Mouse (Mus musculus): ENCODE data around the gene Olfr15.
"Not testable (repeated sequence)": the region's sequence is repeated elsewhere in the genome, so short reads cannot be mapped to it uniquely, and the experiment has no call there.

Olfr15 gene

DNA sequence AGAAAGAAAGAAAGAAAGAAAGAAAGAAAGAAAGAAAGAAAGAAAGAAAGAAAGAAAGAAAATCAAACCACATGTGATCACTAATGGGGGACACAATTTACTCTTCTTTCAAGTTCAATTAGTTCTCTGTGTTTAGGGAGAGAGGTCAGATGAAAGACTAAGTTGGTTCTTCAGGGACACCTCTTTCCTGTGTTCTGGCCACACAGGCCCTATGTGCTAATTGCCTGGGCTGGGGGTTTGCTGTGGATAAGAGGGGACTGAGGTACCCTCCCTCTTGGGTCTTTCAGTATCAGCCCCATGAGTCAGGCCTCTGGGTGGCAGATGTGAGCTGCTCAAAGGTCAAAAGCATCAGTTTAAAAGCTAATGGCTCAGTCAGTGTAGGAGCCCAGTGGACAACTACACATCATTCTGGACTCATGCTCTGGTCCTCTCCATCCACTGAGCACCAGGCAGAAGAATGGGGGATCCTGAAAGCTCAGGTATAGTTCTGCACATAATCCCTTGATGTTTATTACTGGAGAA lies at the start of gene Olfr15:
Olfr15 (plus strand) TSS at position 291 of the 522 bp plus-strand sequence.
- no peak for DNase-seq (ENCODE audit: low spot score)

DNA sequence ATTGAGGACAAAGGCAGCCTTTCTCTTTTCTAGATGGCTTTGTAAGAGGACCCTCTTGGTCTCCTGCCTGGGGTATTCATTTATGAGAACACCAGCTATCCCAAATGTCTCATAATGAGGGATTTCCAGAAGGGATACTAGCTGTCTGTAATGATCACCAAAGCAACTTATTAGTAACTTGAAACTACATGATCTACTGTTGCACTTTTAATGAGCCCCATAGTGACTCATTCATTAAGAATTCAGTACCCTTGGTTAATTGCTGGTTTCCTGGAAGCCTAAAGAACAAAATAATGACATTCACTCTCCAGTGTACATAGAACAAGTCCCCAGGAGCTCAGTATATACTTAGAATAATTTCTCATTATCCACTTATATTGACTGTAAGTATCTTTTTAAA lies 49.4 kb upstream of the Olfr15 start:
- no peak for DNase-seq (ENCODE audit: low spot score)

DNA sequence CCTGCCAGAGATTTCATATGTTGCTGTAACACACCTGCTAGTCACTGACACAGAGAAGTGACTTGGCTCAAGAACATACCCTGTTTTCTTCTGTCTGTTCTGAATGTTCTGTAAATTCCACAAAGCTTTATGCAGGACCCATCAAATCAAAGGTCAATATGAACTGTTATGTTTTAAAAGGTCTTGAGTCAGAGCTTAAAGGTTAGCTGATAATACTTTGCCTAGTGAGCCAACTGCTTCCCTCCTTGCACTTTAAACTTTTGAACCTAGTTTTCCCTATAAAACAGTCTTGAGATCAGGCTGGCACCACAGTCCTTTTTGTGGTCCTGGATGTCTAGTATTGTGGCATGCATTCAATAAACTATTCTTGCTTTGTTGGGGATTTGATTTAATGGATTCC lies 42.3 kb upstream of the Olfr15 start:
- DNase-seq (ENCODE audit: low spot score): no peak

DNA sequence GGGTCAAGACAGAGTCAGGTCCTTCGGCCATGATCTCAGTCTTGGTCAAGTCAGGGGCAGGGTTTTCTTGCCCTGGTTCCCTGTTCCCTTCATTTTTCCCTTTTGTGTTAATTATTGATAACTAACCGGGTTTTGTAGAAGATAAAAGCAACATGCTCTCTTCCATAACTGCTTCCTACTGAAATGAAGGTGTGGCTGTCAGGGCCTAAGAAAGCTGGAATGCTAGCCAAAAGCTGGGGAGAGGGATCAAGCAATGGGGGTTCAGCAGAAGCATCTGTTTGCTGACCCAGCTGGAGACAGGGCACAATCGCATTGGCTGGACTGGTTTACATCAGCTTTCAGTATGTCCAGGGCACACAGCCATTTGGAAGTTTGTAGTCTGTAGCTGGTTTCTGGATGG lies 22.5 kb upstream of the Olfr15 start:
- DNase-seq (ENCODE audit: low spot score): no peak

DNA sequence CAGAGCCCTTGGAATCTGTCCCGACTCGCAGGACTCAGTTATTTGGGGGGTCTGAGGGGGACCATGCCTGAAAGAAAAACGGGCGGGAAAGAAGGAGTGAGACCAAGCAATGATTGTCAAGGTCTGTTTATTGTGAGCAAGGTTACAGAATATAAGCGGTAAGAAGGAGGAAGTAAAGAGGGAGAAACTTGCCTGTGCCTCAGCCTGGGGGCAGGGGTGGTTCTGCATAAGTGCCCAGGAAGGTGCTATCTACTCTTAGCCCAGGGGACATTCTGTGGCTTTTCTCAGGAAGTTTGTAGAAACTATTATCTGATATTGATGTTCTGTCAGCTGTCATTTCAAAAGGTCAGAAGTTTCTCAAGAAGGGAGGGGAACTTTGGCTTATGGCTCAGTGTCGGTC lies 16.0 kb upstream of the Olfr15 start:
- not testable (repeated sequence) for DNase-seq (ENCODE audit: low spot score)

DNA sequence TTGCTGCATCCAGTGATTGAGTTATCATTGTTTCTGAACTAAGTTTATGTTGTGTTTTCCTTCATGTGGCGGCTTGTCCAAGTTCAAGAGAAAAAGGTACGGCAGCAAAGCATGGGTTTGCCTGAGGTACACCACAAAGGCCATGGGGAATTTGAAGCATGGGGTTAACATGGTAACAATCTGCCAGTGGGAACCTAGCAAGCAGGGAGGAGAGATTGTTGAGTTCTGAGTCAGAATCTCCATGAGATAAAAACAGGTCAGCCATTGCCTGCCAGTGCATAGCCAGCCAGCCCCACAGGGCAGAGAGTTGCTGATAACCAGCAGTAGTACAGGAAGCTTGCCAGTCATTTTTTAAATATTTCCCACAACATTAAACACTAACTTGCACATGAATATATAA lies 10.5 kb upstream of the Olfr15 start:
- DNase-seq (ENCODE audit: low spot score): no peak

DNA sequence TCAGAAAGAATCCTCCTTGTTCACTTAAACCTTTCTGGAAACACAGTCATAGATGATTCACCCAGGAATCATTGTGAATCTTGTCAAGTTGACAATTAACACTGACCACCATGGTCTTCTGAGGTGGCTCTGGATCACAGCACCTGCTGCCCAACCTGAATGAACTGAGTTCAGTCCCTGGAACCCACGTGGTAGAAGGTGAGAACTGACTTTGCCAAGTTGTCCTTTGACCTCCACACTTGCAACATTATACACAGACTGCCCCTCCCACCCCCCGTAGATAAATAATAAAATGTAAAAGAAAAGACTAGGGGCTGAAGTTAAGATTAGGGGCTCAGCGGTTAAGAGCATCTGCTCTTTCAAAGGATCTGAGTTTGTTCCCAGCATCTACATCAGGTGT lies 2.7 kb upstream of the Olfr15 start:
- DNase-seq (ENCODE audit: low spot score): no peak

DNA sequence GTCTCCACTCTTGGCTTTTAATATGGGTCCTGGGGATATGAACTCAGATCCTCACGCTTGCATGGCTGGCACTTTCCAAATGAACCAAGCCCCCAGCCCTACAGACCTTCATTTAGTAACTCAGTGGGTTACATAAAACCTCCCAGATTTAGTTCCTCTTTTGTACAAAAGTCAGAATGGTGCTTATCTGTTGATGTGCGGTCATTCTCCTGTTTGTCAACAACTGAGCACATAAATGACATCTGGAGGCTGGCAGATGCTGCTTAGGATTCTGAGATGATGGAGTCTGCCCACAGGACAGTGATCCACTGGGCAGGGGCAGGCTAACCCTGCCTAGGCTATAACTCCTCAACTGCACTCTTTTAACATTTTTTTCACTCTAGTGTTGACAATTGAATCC lies 951 bp upstream of the Olfr15 start:
- no peak for DNase-seq (ENCODE audit: low spot score)

DNA sequence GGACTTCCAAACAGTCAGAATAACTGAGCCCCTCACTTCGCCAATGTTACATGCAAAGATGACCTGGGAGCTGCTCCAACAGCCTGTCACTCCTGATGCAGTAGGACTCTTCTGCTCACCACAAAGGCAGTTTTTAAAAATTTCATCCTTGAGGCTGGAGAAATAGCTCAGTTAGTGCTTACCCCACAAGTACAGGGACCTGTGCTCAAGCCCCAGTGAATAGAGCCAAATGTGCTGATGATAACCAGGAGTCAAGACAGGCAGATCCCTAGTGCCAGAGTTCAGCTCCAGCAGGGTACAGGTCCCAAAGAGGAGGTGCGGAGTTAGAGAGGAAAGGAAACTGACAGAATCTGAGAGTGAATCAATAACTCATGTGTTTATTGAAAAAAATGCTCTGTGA lies 4.8 kb downstream of the Olfr15 start:
- no peak for DNase-seq (ENCODE audit: low spot score)

DNA sequence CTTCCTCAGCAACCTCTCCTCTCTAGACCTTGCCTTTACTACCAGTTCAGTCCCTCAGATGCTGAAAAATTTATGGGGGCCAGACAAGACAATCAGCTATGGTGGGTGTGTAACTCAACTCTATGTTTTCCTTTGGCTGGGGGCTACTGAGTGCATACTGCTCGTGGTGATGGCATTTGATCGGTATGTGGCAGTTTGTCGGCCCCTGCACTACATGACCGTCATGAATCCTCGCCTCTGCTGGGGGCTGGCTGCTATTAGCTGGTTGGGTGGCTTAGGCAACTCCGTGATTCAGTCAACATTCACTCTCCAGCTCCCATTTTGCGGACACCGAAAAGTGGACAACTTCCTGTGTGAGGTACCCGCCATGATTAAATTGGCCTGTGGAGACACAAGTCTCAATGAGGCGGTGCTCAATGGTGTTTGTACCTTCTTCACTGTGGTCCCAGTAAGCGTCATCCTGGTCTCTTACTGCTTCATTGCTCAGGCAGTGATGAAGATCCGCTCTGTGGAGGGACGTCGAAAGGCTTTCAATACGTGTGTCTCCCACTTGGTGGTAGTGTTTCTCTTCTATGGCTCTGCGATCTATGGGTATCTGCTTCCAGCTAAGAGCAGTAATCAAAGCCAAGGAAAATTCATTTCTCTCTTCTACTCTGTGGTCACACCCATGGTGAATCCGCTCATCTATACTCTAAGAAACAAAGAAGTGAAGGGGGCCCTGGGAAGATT lies 8.6 kb downstream of the Olfr15 start:
- no peak for DNase-seq (ENCODE audit: low spot score)

DNA sequence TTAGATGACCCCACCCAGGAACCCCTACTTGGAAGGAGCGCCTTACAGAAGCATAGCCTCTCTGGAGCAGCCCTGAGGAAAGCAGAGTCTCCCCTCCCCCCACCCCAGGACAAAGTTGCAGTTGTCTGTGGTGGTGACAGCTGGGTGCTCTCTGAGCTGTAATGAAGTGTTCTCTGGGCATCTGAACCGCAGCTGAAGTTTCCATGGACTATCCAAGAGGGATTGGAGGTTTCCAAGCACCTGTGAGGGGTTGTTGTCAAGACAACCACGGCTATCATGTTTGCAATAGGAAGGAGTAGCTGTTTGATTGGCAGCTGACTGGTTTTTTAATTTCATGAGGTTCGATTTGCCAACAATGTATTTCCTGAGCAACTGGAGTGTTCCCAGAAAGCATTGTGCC lies 12.3 kb downstream of the Olfr15 start:
- DNase-seq (ENCODE audit: low spot score): no peak

DNA sequence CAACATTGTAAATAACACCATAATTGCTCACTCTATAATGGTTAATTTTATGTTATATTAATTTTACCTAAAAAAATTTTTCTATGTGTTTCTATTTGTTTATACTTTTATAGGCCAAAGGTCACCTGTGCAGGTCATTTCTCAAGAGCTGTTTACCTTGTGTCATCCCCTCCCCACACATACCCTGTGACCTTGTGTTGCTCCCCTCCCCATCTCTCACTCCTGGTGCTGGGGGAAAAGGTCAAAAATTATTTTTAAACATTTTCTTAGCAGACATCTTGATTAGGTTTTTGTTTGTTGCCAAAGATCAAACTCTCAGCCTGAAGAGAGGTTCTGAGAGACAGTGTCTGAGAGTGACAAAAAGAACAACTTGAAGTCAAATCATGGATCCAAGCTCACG lies 13.1 kb downstream of the Olfr15 start:
- DNase-seq (ENCODE audit: low spot score): no peak

DNA sequence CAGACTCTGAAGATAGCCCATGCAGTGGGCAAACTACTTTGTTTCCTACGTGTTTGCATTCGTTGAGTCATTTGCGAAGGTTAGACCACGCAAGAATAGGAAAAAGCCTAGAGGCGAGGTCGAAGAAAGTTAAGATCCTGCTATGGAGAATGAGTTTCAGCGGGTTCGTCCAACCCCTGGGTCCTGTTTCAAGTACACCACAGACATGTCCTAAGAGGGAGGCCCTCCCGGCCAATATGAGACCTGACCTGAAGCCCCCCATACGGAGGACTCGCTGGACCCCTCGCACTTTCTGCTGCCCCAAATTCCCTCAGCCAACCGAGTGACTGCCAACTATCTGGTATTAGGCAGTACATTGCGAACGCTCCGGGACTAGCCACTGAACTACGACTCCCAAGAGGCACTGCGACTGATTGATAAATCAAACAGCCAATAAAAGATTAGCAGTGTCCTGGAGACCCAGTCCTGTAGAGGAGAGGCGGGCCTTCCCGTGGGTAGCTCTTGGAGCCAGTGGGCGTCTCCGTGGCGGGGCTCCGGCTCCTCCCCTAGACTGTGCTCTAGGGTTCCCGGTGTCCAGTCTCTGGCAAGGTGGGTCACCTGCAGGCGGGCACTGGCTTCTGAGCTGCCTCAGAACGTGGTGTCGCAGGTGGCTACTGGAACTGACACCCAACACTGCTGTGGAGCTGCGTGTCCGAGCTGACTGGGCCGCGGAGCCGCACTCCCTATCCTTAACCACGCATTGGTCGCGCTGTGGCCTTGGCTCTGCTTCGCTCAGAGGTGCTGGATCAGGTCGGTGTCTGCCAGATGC lies 16.2 kb downstream of the Olfr15 start, which contains the start of gene Zfp174:
Zfp174 (plus strand) TSS at position 558 of the 808 bp plus-strand sequence.
- peak; percentile 56 for DNase-seq (ENCODE audit: low spot score)

DNA sequence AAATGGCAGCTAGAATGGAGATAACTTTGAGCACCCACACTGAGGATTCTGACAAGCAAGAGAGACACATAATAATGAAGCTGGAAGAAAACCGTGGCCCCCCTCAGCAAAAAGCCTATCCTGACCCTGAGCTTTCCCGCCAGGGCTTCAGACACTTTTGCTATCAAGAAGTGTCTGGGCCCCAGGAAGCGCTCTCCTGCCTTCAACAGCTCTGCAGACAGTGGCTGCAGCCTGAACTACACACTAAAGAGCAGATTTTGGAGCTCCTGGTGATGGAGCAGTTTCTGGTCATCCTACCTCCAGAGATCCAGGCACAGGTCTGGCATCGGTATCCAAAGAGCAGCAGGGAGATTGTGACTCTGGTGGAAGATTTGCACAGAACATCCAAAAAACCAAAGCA lies 17.2 kb downstream of the Olfr15 start:
- DNase-seq (ENCODE audit: low spot score): no peak

DNA sequence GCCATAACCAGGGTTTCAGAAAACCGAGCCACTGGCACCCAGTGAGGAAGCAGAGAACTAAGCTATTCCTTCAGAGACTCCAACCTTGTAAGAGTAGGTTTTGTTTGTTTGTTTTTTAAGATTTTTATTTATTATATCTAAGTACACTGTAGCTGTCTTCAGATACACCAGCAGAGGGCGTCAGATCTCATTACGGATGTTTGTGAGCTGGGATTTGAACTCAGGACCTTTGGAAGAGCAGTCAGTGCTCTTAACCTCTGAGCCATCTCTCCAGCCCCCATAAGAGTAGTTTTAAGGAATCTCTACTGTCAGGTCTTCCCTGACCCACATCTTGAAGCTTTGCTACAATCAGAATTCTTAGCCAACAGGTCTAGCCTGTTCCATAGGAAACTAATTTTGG lies 17.7 kb downstream of the Olfr15 start:
- no peak for DNase-seq (ENCODE audit: low spot score)

DNA sequence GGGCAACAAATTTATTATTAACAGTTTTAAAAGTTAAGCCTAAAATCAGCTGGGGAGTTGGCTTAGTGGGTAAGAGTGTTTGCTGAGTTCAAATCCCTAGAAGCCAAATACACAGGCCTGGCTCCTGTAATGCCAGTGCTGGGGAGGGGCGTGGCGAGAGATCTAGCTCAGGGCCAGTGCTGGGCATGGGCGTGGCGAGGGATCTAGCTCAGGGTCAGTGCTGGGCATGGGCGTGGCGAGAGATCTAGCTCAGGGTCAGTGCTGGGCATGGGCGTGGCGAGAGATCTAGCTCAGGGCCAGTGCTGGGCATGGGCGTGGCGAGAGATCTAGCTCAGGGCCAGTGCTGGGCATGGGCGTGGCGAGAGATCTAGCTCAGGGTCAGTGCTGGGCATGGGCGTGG lies 20.6 kb downstream of the Olfr15 start:
- not testable (repeated sequence) for DNase-seq (ENCODE audit: low spot score)

DNA sequence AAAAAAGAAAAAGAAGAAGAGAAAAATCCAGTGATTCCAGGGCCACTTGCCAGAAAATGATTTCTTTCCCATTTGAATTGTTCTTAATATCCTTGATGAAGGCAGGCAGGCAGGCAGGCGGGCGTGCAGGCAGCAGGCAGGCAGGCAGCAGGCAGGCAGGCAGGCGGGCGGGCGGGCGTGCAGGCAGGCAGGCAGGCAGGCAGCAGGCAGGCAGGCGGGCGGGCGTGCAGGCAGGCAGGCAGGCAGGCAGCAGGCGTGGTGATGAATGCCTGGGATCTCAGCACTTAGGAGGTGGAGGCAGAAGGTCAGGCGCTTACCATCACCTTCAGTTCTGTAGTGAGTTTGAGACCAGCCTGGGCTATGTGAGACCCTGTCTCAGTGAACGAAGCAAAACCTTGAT lies 21.9 kb downstream of the Olfr15 start:
- DNase-seq (ENCODE audit: low spot score): no peak

DNA sequence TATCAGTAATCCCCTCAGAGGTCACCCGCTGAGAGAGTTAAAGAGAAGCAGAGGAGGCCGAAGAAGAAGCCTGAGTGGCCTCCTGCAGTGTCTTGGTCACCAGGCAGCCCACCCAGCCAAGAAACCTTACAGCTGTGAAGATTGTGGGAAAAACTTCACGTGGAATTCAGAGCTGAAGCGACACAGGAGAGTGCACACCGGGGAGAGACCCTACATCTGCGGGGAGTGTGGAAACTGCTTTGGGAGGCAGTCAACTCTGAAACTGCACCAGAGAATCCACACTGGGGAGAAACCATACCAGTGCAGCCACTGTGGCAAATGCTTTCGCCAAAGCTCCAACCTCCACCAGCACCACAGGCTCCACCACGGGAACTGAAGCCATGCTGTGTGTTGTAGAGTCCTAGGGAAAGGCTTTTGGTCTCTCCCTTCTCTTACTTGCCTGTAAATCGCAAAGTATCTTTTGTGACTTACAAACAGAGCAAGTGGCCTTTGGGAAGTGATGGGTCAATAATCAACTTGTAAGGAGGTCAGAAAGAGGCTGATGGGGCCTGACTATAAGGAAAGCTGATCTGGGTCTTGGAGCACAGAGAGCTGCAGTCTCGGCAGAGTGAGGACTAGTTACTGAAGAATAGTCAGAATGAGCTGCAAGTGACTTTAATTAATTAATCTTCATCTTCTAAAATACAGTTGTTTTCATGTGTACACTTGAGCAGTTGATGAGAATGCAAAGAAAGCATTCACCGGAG lies 23.9 kb downstream of the Olfr15 start:
- no peak for DNase-seq (ENCODE audit: low spot score)

DNA sequence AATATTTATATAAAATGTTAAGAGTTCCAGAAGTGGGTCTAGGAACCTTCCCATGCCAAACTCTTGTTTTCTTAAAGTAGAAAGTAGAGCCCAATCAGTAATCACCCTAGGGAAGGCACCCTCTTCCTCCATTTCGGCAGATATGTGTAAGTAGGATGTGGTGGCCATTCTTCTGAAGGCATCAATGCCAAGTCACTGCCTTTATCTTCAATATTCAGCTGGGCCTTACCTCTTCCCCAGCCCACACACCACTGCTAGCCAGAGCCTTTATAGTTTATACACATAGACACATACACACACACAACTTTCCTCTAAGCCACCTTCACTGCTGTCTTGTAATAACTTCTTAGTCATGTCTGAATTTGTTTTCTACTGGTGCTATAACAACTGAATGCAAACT lies 25.1 kb downstream of the Olfr15 start:
- DNase-seq (ENCODE audit: low spot score): no peak

DNA sequence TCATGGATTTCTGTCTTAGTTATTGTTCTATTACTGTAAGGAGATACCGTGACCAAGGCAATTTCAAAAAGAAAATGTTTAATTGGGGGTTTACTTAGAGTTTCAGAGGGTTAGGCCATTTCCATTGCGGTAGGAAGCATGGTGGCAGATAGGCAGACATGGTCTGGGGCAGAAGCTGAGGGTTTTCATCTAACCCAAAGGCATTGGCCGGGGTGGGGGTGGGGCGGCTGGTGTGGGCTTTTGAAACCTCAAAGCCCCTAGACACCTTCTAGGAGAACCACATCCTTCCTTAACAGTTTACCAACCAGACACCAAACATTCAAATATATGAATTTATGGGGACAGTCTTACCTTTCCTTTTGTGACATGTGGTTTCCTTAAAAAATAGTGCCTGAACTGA lies 28.6 kb downstream of the Olfr15 start:
- DNase-seq (ENCODE audit: low spot score): no peak

DNA sequence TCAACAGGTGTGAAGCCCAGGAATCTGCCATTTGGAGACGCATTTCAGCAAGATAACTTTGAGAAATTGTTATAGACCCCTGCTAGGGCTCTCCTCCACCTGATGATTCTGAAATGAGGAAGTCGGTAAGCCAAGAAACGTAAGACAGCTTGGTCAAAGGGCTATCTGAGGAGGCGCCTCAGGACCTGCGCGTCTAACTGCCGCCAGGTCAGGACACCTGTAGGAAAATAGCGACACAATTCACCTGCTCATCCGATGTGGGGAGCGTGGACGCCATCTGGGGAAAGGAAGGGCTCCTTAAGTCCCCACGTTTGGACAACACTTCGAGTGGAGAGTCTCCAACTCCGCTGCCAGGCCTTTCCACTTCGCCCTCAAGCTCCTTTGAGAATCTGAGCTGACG lies 41.1 kb downstream of the Olfr15 start:
- DNase-seq (ENCODE audit: low spot score): no peak

DNA sequence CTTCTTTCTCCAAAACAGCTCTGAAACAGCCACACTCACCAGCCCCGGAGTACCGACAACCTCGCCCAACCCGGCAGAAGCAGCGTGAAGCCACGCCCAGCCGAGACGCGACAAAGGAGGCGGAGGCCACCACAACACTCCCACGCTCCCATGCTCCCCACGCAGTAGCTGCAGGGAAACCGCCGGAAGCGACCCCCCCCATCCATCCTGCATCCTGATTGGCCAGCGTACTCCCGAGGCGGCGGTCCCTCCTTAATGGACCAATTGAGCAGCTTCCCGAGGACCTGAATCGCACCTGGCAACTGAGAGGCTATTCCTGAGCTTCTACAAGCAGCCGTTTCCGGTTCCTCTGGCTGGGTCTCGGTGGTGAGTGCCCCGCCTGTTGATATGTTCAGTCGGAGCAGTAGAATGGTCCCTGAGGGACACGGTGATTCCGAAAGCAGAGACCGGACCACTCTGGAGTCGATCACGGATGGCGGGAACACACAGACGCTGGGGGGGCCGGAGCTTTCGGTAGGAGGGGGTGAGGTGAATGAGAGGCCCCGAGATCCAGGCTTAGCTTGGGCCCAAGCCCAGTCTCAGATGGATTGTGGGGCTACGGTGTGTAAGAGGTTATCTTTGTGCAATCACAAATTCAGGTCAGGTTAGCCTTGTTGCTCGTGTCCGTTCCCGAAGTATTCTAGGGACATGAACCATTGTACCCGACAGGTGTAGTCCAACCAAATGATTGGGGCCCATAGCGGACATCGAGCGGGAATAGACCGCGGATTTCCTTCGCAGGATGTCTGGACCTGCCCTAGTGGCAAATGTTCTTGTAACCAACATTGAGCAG lies 41.8 kb downstream of the Olfr15 start, which contains the start of gene Naa60:
Naa60 (plus strand) TSS at position 160 of the 832 bp plus-strand sequence.
- DNase-seq (ENCODE audit: low spot score): peak; percentile 59

All from urinary bladder, postnatal 10 days (tissue).